Mouse (Mus musculus) ES-Bruce4 (cell line): ENCODE data around the gene Psmd7. TPM values are rescaled to one million over a fixed set of nuclear protein-coding genes. Genes with fewer than 3 reads are reported as not detected.

Experiments used
- H3K27ac ChIP-seq: 2 replicates; pipeline ENCODE4 v1.5.1; 2012; ENCODE audit warnings: low read length, inconsistent platforms; ENCODE audit not compliant: insufficient read depth
- H3K27me3 ChIP-seq: 2 replicates; pipeline ENCODE4 v1.6.1; 2012; ENCODE audit warnings: mild to moderate bottlenecking, low read length, inconsistent platforms; ENCODE audit not compliant: control insufficient read depth, poor library complexity, insufficient read depth, severe bottlenecking
- H3K36me3 ChIP-seq: 2 replicates; pipeline ENCODE4 v1.6.1; 2012; ENCODE audit warnings: inconsistent platforms, mild to moderate bottlenecking, low read length, moderate library complexity; ENCODE audit not compliant: control insufficient read depth, poor library complexity, insufficient read depth, severe bottlenecking
- H3K4me1 ChIP-seq: one replicate; pipeline ENCODE4 v1.8.1; 2011; ENCODE audit warnings: low read length; ENCODE audit not compliant: control insufficient read depth, insufficient read depth
- H3K4me3 ChIP-seq: 2 replicates; pipeline ENCODE4 v1.5.1; 2011; ENCODE audit warnings: low read depth, mild to moderate bottlenecking, low read length
- H3K9ac ChIP-seq: 2 replicates; pipeline ENCODE4 v1.6.1; 2012; ENCODE audit warnings: low read depth, mild to moderate bottlenecking, inconsistent platforms; ENCODE audit not compliant: poor library complexity, severe bottlenecking
- H3K9me3 ChIP-seq: replicated peaks from 2 replicates; pipeline ENCODE4 v1.6.1; 2012; ENCODE audit warnings: mild to moderate bottlenecking, low read length, inconsistent platforms; ENCODE audit not compliant: control insufficient read depth, poor library complexity, insufficient read depth, severe bottlenecking
- CTCF ChIP-seq: IDR thresholded peaks from one replicate; pipeline ENCODE4 v1.8.1; 2011; ENCODE audit warnings: low read depth, low read length
- EP300 ChIP-seq: IDR thresholded peaks from 2 replicates; pipeline ENCODE4 v1.6.1; 2011; ENCODE audit warnings: low read depth, low read length; ENCODE audit not compliant: insufficient read depth
- POLR2A ChIP-seq: IDR thresholded peaks from one replicate; pipeline ENCODE4 v1.8.1; 2011; ENCODE audit warnings: low read length; ENCODE audit not compliant: insufficient read depth
- polyA plus RNA-seq: library from polyadenylated mRNA; stranded (reverse); fragments of >200 nt; gene quantifications from 2 replicates; pipeline ENCODE4 v1.2.4, GENCODE M21; 2011; ENCODE audit warnings: low read depth; ENCODE audit not compliant: missing spikeins, insufficient read depth, insufficient read length

Gene Psmd7
- polyA plus RNA-seq, 1 experiment = 183 TPM

DNA sequence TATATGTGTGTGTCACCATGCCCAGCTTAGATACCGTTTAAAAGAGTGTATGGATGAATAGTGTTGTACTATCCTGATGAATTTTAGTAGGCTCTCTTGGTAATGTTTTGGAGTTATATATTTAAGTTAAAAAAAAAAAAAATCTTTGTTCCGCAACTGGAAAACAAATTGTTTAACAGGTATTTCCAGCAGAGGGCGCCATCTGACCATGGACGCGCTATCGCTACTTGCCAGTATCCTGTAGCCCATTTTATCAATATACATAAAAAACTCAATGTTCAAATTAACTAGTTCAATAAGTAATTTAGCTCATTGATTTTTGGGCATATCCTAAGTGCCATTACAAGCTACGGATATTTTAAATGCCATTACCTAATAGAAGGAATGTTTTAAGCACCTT is 14.8 kb upstream of the Psmd7 start:
- Histone ChIP-seq H3K27ac (no peak overlapping the region), H3K4me1 (no peaks in the 10 kb centered on the region), H3K4me3 (no peak overlapping the region), H3K27me3 (no peaks in the 10 kb centered on the region), H3K9me3 (no peaks in the 10 kb centered on the region), H3K9ac (no peak overlapping the region), H3K36me3 (no peaks in the 10 kb centered on the region)
- TF ChIP-seq CTCF (peak; percentile 67), POLR2A (no peak), EP300 (no peak)

DNA sequence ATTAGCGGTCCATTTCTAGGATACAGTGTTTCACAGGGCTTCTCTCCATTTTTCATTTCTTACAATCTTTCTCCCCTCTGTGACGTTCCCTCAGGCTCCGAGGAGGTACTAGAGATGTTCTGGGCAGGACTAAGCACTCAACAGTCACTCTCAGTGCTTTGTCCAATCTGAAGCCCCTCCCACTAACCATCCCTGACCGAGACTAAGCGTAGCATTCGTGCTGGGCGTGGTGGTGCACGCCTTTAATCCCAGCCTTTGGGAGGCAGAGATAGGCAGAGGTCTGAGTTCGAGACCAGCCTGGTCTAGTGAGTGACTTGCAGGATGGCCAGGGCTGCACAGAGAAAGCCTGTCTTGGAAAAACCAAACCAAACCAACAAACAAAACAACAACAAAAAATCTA is 11.4 kb upstream of the Psmd7 start:
- no peak for TF ChIP-seq POLR2A
- TF ChIP-seq CTCF = no peak
- 0 out of 2 replicates have a peak, but pooled peaks have one; percentile 44 for TF ChIP-seq EP300
- Histone ChIP-seq H3K9ac (no peak overlapping the region), H3K27ac (no peak overlapping the region), H3K4me3 (no peak overlapping the region), H3K9me3 (peaks cover 3% of the 10 kb centered on the region; the same call in 1 of the 2 replicates), H3K27me3 (no peaks in the 10 kb centered on the region), H3K4me1 (no peaks in the 10 kb centered on the region), H3K36me3 (no peaks in the 10 kb centered on the region)

DNA sequence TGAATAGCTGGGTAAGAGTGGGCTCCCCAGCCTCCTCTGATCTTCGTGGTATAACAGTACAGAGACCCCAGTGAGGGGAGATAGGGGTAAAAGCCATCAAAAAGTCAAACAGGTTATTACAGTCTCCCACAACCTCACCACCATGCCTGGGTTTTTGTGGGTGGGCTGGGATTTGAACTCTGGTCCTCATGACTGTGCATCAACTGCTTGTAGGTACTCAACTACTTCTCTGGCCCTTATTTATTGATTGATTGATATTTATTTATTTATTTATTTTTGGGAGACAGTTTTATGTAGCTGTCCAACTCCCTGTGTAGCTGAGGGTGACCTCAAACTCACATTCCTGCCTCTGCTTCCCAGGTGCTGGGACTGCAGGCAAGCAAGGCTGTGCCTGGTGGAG is 9.5 kb upstream of the Psmd7 start:
- peaks cover 3% of the 10 kb centered on the region; the same call in 1 of the 2 replicates for H3K9me3 ChIP-seq
- H3K4me3 ChIP-seq = no peak overlapping the region
- no peak for TF ChIP-seq POLR2A
- TF ChIP-seq CTCF = no peak
- TF ChIP-seq EP300 = no peak
- no peak overlapping the region for H3K9ac ChIP-seq
- H3K36me3 ChIP-seq = no peaks in the 10 kb centered on the region
- H3K27me3 ChIP-seq = no peaks in the 10 kb centered on the region
- no peaks in the 10 kb centered on the region for H3K4me1 ChIP-seq
- no peak overlapping the region for H3K27ac ChIP-seq

DNA sequence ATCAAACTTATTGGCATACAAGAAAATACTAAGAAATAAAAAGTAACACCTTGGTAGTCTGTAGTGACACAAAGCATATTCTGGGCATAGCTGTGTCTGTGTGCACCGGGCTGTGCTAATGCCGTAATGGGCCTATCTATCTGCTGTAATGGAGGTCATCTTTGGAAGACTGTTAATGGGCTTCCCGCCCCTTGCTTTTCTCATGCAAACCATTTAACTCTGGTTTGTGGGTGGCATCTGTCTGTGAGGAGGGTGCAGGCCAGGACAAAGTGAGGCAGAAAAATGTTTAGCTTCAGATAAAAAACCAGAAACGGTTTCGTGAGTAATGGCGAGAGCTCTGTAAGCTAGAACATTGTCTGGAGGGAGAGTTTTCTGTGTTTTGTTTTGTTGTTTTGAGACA is 6.6 kb upstream of the Psmd7 start:
- Histone ChIP-seq H3K4me1 (no peaks in the 10 kb centered on the region), H3K36me3 (no peaks in the 10 kb centered on the region), H3K4me3 (no peak overlapping the region), H3K27ac (peak overlapping the region; percentile 97), H3K9me3 (peaks cover 3% of the 10 kb centered on the region; the same call in 1 of the 2 replicates), H3K27me3 (no peaks in the 10 kb centered on the region), H3K9ac (no peak overlapping the region)
- peak; percentile 72; the same call in 1 of the 2 replicates for TF ChIP-seq EP300
- no peak for TF ChIP-seq CTCF

DNA sequence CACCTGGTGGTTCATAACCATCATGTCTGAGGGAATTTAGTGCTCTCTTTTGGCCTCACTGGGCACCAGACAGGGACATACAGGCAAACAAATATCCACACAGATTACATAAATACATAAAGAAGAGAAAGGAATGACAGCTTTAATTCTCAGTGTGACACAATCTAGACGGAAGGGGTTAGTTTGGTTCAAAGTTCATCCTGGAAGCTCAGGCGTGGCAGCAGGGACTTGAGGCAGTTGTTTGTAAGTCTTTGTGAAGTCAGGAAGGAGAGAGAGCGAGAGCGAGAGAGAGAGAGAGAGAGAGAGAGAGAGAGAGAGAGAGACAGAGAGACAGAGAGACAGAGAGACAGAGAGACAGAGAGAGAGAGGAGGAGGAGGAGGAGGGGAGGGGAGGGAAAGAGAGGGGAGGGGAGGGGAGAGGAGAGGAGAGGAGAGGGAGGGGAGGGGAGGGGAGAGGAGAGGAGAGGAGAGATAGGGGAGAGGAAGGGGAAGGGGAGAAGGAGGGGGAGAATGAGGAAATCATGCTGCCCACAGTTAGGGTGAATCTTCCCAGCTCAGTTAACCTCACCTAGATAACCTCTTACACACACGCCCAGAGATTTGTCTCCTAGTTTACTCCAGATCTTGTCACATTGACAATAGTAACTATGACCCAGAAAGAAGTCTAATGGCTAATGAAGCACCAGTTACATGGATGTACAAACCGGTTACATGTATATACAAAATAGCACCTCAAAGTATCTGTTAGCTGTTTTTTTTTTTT is 5.9 kb upstream of the Psmd7 start:
- Histone ChIP-seq H3K9me3 (peaks cover 3% of the 10 kb centered on the region; the same call in 1 of the 2 replicates), H3K9ac (no peak overlapping the region), H3K4me1 (no peaks in the 10 kb centered on the region), H3K27me3 (no peaks in the 10 kb centered on the region), H3K27ac (no peak overlapping the region), H3K36me3 (no peaks in the 10 kb centered on the region), H3K4me3 (no peak overlapping the region)
- no peak for TF ChIP-seq CTCF

DNA sequence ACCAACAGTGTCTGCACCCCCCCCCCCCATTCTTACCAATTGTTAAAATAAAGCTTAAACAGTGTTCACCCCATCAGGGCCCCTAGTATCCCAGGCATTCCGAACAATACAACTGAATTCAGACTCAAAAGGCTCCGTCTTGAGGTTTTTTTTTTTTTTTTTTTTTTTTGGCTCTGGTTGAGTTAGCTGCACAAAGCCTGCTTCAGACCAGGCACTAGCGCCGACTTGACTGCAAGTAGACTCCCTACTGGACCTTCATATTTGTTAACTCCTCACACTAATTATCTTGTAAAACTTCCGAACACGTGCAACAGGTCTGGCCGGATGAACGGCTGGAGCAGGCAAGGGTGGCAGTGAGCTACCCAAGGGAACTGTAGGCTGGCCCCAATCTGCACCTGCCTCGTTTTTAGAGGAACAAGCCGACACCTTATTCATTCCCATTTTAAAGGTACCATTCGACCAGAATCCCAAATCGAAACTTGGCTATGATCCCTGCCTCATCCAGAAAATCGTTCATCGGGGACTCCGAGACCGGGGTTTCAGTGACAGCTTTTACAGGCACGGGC is 752 bp downstream of the Psmd7 start:
- H3K36me3 ChIP-seq = peaks cover 41% of the 10 kb centered on the region
- TF ChIP-seq CTCF = no peak
- no peak for TF ChIP-seq EP300
- no peak for TF ChIP-seq POLR2A
- no peaks in the 10 kb centered on the region for H3K27me3 ChIP-seq
- H3K9ac ChIP-seq = peak overlapping the region; percentile 96
- no peaks in the 10 kb centered on the region for H3K4me1 ChIP-seq
- H3K9me3 ChIP-seq = no peaks in the 10 kb centered on the region
- peak overlapping the region; percentile 43 for H3K27ac ChIP-seq
- peak overlapping the region; percentile 93 for H3K4me3 ChIP-seq
